Comparison of ENCODE assay signal across 8 mouse cellular contexts in the genomic region with DNA sequence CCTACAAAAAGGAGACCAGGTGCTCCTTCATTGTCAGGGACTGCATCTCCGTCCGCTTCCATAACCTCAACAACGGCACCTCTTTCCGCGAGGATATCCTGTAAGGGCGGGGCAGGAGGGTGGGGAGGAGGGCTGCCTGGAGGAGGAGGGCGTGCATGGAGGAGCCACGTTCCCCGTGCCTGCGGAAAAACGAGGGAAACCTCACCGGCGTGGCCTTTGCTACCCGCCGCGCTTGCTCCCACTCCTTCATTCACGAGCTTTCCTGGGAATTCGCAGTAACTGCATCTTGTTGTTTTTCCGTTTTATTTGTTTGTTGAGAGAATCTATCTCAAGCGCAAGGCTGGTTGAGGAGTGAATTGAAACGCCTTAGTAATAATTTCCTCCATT. TPM values are rescaled to one million over a fixed set of nuclear protein-coding genes. Genes with fewer than 3 reads are reported as not detected.
DNase-seq lines count a peak whose midpoint lies in the region; ATAC-seq and TF ChIP-seq lines count a peak whose summit lies in the region.

No protein-coding gene starts in this region.

- TF ChIP-seq CTCF in cerebellum, adult 2 months (IDR thresholded peaks at IDR 0.05; ENCODE audit: borderline replicate concordance, insufficient read depth, low read depth, low read length): no peak

- peak; percentile 12 for ATAC-seq in CD4-positive, CD25-positive, alpha-beta regulatory T cell, adult 4 months
- ATAC-seq in forebrain, embryonic 15.5 days (replicated peaks): no peak
- peak; percentile 79 for ATAC-seq in liver, embryonic 15.5 days (ENCODE audit: insufficient read depth)

- WGBS in cerebellum, adult 2 months: under 1% methylated on average over 21 of the region's 21 CpGs
- WGBS in forebrain, embryonic 15.5 days: 2% methylated on average over 21 of the region's 21 CpGs
- WGBS in liver, embryonic 15.5 days (ENCODE audit: insufficient replicate concordance): under 1% methylated on average over 21 of the region's 21 CpGs

- H3K27ac ChIP-seq in cerebellum, adult 2 months (ENCODE audit: insufficient read depth, low read length): peak overlapping the region; percentile 50
- H3K27ac ChIP-seq in forebrain, embryonic 15.5 days (replicated peaks): peak overlapping the region; percentile 77
- H3K27ac ChIP-seq in liver, embryonic 15.5 days (replicated peaks): peak overlapping the region; percentile 99

- H3K4me3 ChIP-seq in cerebellum, adult 2 months (replicated peaks; ENCODE audit: insufficient read depth, low read depth, low read length): peak overlapping the region; percentile 79
- H3K4me3 ChIP-seq in forebrain, embryonic 15.5 days: peak overlapping the region; percentile 60
- H3K4me3 ChIP-seq in liver, embryonic 15.5 days (replicated peaks): peak overlapping the region; percentile 92

- H3K4me1 ChIP-seq in cerebellum, adult 2 months (ENCODE audit: control insufficient read depth, insufficient read depth, low read length): peaks cover 5% of the 10 kb centered on the region; the same call in 1 of the 2 replicates
- peaks cover 28% of the 10 kb centered on the region for H3K4me1 ChIP-seq in forebrain, embryonic 15.5 days
- peaks cover 39% of the 10 kb centered on the region for H3K4me1 ChIP-seq in liver, embryonic 15.5 days (replicated peaks)

- TF ChIP-seq POLR2A in cerebellum, adult 2 months (IDR thresholded peaks at IDR 0.05; ENCODE audit: borderline replicate concordance, insufficient read depth, low read length): no peak

- H3K27me3 ChIP-seq in cerebellum, adult 2 months (ENCODE audit: control insufficient read depth, insufficient read depth, low read length): no peaks in the 10 kb centered on the region
- no peaks in the 10 kb centered on the region for H3K27me3 ChIP-seq in forebrain, embryonic 15.5 days
- H3K27me3 ChIP-seq in liver, embryonic 15.5 days: no peaks in the 10 kb centered on the region

- no peaks in the 10 kb centered on the region for H3K9me3 ChIP-seq in forebrain, embryonic 15.5 days
- no peaks in the 10 kb centered on the region for H3K9me3 ChIP-seq in liver, embryonic 15.5 days (replicated peaks)

- H3K36me3 ChIP-seq in forebrain, embryonic 15.5 days: peaks cover 18% of the 10 kb centered on the region; the same call in 1 of the 2 replicates
- H3K36me3 ChIP-seq in liver, embryonic 15.5 days (replicated peaks): peaks cover 40% of the 10 kb centered on the region

- H3K9ac ChIP-seq in forebrain, embryonic 15.5 days (replicated peaks): peak overlapping the region; percentile 64
- peak overlapping the region; percentile 75 for H3K9ac ChIP-seq in liver, embryonic 15.5 days

- DNase-seq in cerebellum, adult 2 months: no peak
- no peak for DNase-seq in cerebellum, postnatal 25 days
- no peak for DNase-seq in urinary bladder, postnatal 4 days (ENCODE audit: low spot score in 2 of 2)
- no peak for DNase-seq in frontal cortex, postnatal 10 days (ENCODE audit: low spot score in 2 of 2)
- DNase-seq in adrenal gland, postnatal 10 days: no peak

- H3K4me2 ChIP-seq in forebrain, embryonic 15.5 days (replicated peaks): peak overlapping the region; percentile 73
- peak overlapping the region; percentile 91 for H3K4me2 ChIP-seq in liver, embryonic 15.5 days

RNA-seq across cellular contexts. Expression of gene Zswim3, which starts 0.4 kb away (rescaled TPM):
- 7.6 and 8.1 TPM in 2 replicates for polyA plus RNA-seq in cerebellum, adult 2 months (2012; rRNA removed)
- 1 to 10 TPM; 7.0 to 8.1 TPM for polyA plus RNA-seq in CD4-positive, CD25-positive, alpha-beta regulatory T cell, adult 4 months (2017; shearing (Covaris generic))
- 13.9 and 14.5 TPM in 2 replicates for polyA plus RNA-seq in forebrain, embryonic 15.5 days (2015; fragmentation: Nextera tagmentation; extraction: Ambion mirVana)
- polyA plus RNA-seq in liver, embryonic 15.5 days (2015; fragmentation: Nextera tagmentation; extraction: Ambion mirVana): 4.3 and 5.5 TPM in 2 replicates
- total RNA-seq in adrenal gland, postnatal 10 days (2021): 1 to 10 TPM; 4.0 to 4.1 TPM

RNA-seq across cellular contexts. Expression of gene Acot8, which starts 0.6 kb away (rescaled TPM):
- polyA plus RNA-seq in cerebellum, adult 2 months (2012; rRNA removed): 36.5 and 39.3 TPM in 2 replicates
- polyA plus RNA-seq in CD4-positive, CD25-positive, alpha-beta regulatory T cell, adult 4 months (2017; shearing (Covaris generic)): 10 to 100 TPM; 32.5 to 42.2 TPM
- polyA plus RNA-seq in forebrain, embryonic 15.5 days (2015; fragmentation: Nextera tagmentation; extraction: Ambion mirVana): 17.1 and 17.2 TPM in 2 replicates
- 20.3 and 21.3 TPM in 2 replicates for polyA plus RNA-seq in liver, embryonic 15.5 days (2015; fragmentation: Nextera tagmentation; extraction: Ambion mirVana)
- 10 to 100 TPM; 28.6 to 33.9 TPM for total RNA-seq in adrenal gland, postnatal 10 days (2021)

RNA-seq across cellular contexts. Expression of gene Zswim1, which starts 17.2 kb away (rescaled TPM):
- polyA plus RNA-seq in cerebellum, adult 2 months (2012; rRNA removed): 19.4 and 20.0 TPM in 2 replicates
- polyA plus RNA-seq in CD4-positive, CD25-positive, alpha-beta regulatory T cell, adult 4 months (2017; shearing (Covaris generic)): 10 to 100 TPM; 20.9 to 30.5 TPM
- 22.8 TPM in 2 replicates for polyA plus RNA-seq in forebrain, embryonic 15.5 days (2015; fragmentation: Nextera tagmentation; extraction: Ambion mirVana)
- 4.4 TPM in 2 replicates for polyA plus RNA-seq in liver, embryonic 15.5 days (2015; fragmentation: Nextera tagmentation; extraction: Ambion mirVana)
- total RNA-seq in adrenal gland, postnatal 10 days (2021): 1 to 10 TPM; 6.9 to 8.5 TPM

RNA-seq across cellular contexts. Expression of gene Snx21, which starts 19.7 kb away (rescaled TPM):
- polyA plus RNA-seq in cerebellum, adult 2 months (2012; rRNA removed): 70.7 and 70.8 TPM in 2 replicates
- polyA plus RNA-seq in CD4-positive, CD25-positive, alpha-beta regulatory T cell, adult 4 months (2017; shearing (Covaris generic)): 1 to 10 TPM; 4.9 to 7.7 TPM
- polyA plus RNA-seq in forebrain, embryonic 15.5 days (2015; fragmentation: Nextera tagmentation; extraction: Ambion mirVana): 24.6 and 29.8 TPM in 2 replicates
- 5.6 and 7.9 TPM in 2 replicates for polyA plus RNA-seq in liver, embryonic 15.5 days (2015; fragmentation: Nextera tagmentation; extraction: Ambion mirVana)
- total RNA-seq in adrenal gland, postnatal 10 days (2021): 10 to 100 TPM; 36.9 to 39.0 TPM

RNA-seq across cellular contexts. Expression of gene Spata25, which starts 23.0 kb away (rescaled TPM):
- polyA plus RNA-seq in cerebellum, adult 2 months (2012; rRNA removed): 0.25 and 0.30 TPM in 2 replicates
- not detected for polyA plus RNA-seq in CD4-positive, CD25-positive, alpha-beta regulatory T cell, adult 4 months (2017; shearing (Covaris generic))
- not detected in 2 replicates for polyA plus RNA-seq in forebrain, embryonic 15.5 days (2015; fragmentation: Nextera tagmentation; extraction: Ambion mirVana)
- polyA plus RNA-seq in liver, embryonic 15.5 days (2015; fragmentation: Nextera tagmentation; extraction: Ambion mirVana): not detected in 2 replicates
- not detected for total RNA-seq in adrenal gland, postnatal 10 days (2021)
